Mouse (Mus musculus) intestine, embryonic 14.5 days (tissue): ENCODE measurements at regions not wholly inside any gene's neighbourhood (a gene's known extent, or its start where the extent isn't known, plus 50 kb on each side); places are given as distances from the start of the nearest gene placed in this dataset.

Experiments
- ATAC-seq: fragments of 200-750 bp; cut with Nextera tagmentation; replicated peaks from 2 replicates; pipeline ENCODE4 v1.8.0; 2017; ENCODE audit warnings: low read depth, moderate number of reproducible peaks, moderate TSS enrichment, moderate library complexity; ENCODE audit not compliant: low FRiP score, low TSS enrichment
- DNase-seq: peaks from one replicate; pipeline ENCODE4 v3.0.0-alpha.2; 2018; ENCODE audit warnings: low spot score
- H3K27ac ChIP-seq: fragments of 300-500 bp; sonication (generic); 2 replicates; pipeline ENCODE4 v1.5.1; 2014; ENCODE audit warnings: low read depth, mild to moderate bottlenecking, control low read depth
- H3K27me3 ChIP-seq: fragments of 300-500 bp; sonication (generic); replicated peaks from 2 replicates; pipeline ENCODE4 v1.6.1; 2014; ENCODE audit warnings: low read length, control low read depth; ENCODE audit not compliant: control insufficient read depth, insufficient read depth
- H3K36me3 ChIP-seq: fragments of 300-500 bp; sonication (generic); 2 replicates; pipeline ENCODE4 v1.6.1; 2014; ENCODE audit warnings: low read length, control low read depth; ENCODE audit not compliant: control insufficient read depth, insufficient read depth
- H3K4me1 ChIP-seq: fragments of 300-500 bp; sonication (generic); replicated peaks from 2 replicates; pipeline ENCODE4 v1.6.1; 2014; ENCODE audit warnings: low read length, control low read depth, mixed read lengths; ENCODE audit not compliant: control insufficient read depth, insufficient read depth
- H3K4me2 ChIP-seq: fragments of 300-500 bp; sonication (generic); 2 replicates; pipeline ENCODE4 v1.6.1; 2014; ENCODE audit warnings: low read length
- H3K4me3 ChIP-seq: fragments of 300-500 bp; sonication (generic); 2 replicates; pipeline ENCODE4 v1.5.1; 2014; ENCODE audit warnings: low read depth, low read length, control low read depth, mixed read lengths
- H3K9ac ChIP-seq: fragments of 300-500 bp; sonication (generic); 2 replicates; pipeline ENCODE4 v1.6.1; 2014; ENCODE audit warnings: mild to moderate bottlenecking, low read length
- H3K9me3 ChIP-seq: fragments of 300-500 bp; sonication (generic); 2 replicates; pipeline ENCODE4 v1.6.1; 2016; ENCODE audit warnings: low read length, control low read depth; ENCODE audit not compliant: control insufficient read depth
- WGBS: fragments of 180-500 bp; shearing (Covaris S2); extraction: QIAGEN DNeasy Blood & Tissue Kit; methylation state at CpG from one replicate; pipeline ENCODE4 v1.1.7; 2014; 5-methylcytosine and 5-hydroxymethylcytosine counted together

DNA sequence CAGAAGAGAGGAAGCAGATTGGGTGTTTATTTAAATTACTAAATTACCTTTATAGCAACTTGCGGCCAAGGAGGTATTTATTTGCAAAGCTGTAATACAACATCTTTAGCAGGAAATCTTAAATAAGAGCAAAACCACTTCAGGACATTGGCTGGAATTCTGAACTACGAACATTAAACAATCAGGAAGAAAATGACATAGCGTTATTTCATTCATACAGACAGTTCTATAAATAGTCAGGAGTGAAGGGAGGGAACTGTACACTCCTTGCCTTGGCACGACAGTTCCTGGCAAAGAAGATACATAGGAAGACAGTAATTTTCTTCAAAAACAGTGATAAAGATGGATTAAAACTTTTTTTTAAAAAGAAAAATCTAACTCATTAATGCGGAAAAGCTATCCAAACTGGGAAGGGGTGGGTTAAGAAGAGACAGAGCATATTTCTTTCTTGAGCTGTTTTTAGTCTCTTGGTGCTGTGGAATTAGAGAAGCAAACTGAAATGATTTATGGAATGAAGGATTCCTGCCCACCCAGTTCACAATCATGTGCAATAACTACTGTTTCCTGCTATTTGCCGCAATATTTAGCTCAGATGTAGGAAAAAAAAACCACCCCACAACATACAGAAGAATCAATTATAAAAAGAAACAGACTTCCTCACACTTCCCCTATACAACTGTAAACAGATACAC is 147.9 kb downstream of the Mbl2 start:
- Histone ChIP-seq H3K4me3 (no peak overlapping the region), H3K27me3 (no peaks in the 10 kb centered on the region), H3K27ac (no peak overlapping the region), H3K4me2 (peak overlapping the region; percentile 15; the same call in 1 of the 2 replicates), H3K9ac (no peak overlapping the region), H3K36me3 (no peaks in the 10 kb centered on the region), H3K9me3 (no peaks in the 10 kb centered on the region), H3K4me1 (peaks cover 5% of the 10 kb centered on the region; the same call in 1 of the 2 replicates)
- no peak for DNase-seq
- no peak for ATAC-seq
- 34% methylated on average over 6 of the region's 6 CpGs for WGBS

DNA sequence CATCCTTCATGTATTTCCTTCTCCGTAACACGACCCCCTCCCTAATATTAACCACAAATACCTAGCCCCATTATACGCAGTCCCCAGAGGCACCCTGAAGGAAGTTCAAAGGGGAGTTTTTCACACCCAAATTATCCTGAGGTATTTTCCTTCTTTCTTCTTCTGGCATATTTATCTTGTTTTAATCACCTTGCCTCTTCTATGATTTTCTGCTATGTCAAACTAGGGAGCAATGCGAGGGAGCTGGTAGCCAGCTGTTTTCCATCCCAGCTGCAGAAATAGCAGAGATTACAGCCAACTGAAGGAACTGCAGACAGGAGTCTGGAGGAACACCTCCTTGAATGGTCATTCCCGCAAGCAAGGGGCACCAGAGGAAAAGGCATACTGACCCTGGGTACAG is 155.7 kb downstream of the Dkk1 start:
- H3K9me3 ChIP-seq: no peaks in the 10 kb centered on the region
- 26% methylated on average over 5 of the region's 5 CpGs for WGBS
- H3K36me3 ChIP-seq: no peaks in the 10 kb centered on the region
- H3K4me3 ChIP-seq: no peak overlapping the region
- peaks cover 7% of the 10 kb centered on the region; the same call in 1 of the 2 replicates for H3K4me1 ChIP-seq
- DNase-seq (no peak), ATAC-seq (no peak)
- H3K9ac ChIP-seq: no peak overlapping the region
- no peaks in the 10 kb centered on the region for H3K27me3 ChIP-seq
- H3K27ac ChIP-seq: no peak overlapping the region
- H3K4me2 ChIP-seq: no peak overlapping the region

- H3K9ac ChIP-seq: no peak overlapping the region
- no peak overlapping the region for H3K27ac ChIP-seq
- no peaks in the 10 kb centered on the region for H3K4me1 ChIP-seq
- H3K27me3 ChIP-seq: no peaks in the 10 kb centered on the region
- 83% methylated on average over 6 of the region's 6 CpGs for WGBS
- no peak overlapping the region for H3K4me2 ChIP-seq
- H3K36me3 ChIP-seq: no peaks in the 10 kb centered on the region
- ATAC-seq: no peak
- H3K9me3 ChIP-seq: no peaks in the 10 kb centered on the region
- H3K4me3 ChIP-seq: no peak overlapping the region
- DNase-seq: no peak
Measured at GRCm38 (mm10) chr19:30406943-30407342, 142.5 kb downstream of the Dkk1 start.

GRCm38 (mm10) chr19:30419556-30420280 is 129.7 kb downstream of the Dkk1 start:
- WGBS: 20% methylated on average over 10 of the region's 10 CpGs
- Histone ChIP-seq H3K4me3 (no peak overlapping the region), H3K36me3 (no peaks in the 10 kb centered on the region), H3K9me3 (no peaks in the 10 kb centered on the region), H3K9ac (no peak overlapping the region), H3K27ac (no peak overlapping the region), H3K27me3 (no peaks in the 10 kb centered on the region), H3K4me2 (no peak overlapping the region), H3K4me1 (no peaks in the 10 kb centered on the region; the same call in 1 of the 2 replicates)
- DNase-seq (no peak), ATAC-seq (no peak)

GRCm38 (mm10) chr19:30425627-30426026 is 123.8 kb downstream of the Dkk1 start:
- Histone ChIP-seq H3K27ac (no peak overlapping the region), H3K4me2 (no peak overlapping the region), H3K4me1 (no peaks in the 10 kb centered on the region), H3K4me3 (no peak overlapping the region), H3K9me3 (no peaks in the 10 kb centered on the region), H3K27me3 (no peaks in the 10 kb centered on the region), H3K36me3 (no peaks in the 10 kb centered on the region), H3K9ac (no peak overlapping the region)
- DNase-seq (no peak), ATAC-seq (no peak)
- 80% methylated on average over 2 of the region's 2 CpGs for WGBS

- ATAC-seq: no peak
- no peaks in the 10 kb centered on the region for H3K27me3 ChIP-seq
- H3K4me3 ChIP-seq: no peak overlapping the region
- H3K27ac ChIP-seq: no peak overlapping the region
- 3% methylated on average over 2 of the region's 2 CpGs for WGBS
- no peak for DNase-seq
- H3K36me3 ChIP-seq: no peaks in the 10 kb centered on the region
- H3K4me1 ChIP-seq: no peaks in the 10 kb centered on the region
- no peaks in the 10 kb centered on the region for H3K9me3 ChIP-seq
- H3K4me2 ChIP-seq: no peak overlapping the region
- H3K9ac ChIP-seq: no peak overlapping the region
Measured at GRCm38 (mm10) chr19:30427484-30427883, 122.0 kb downstream of the Dkk1 start.

DNA sequence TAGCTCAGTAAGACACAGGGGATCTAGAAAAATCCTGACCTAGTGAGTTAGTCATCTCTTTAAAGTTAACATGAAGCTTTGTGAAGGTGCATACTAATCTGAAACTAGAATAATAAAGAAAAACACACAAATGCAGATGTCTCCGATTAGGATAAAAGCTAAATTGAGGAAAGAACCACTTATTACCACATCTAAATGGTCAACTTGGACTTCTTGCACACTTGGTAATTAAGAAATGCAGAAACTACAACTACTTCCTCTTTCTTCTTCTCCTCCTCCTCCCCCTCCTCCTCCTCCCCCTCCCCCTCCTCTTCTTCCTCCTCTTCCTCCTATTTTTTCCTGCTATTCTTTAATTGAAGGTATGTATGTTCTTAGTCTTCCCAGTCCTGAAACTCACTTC is 116.3 kb downstream of the Dkk1 start:
- Histone ChIP-seq H3K9me3 (no peaks in the 10 kb centered on the region), H3K27ac (no peak overlapping the region), H3K27me3 (no peaks in the 10 kb centered on the region), H3K4me2 (no peak overlapping the region), H3K9ac (no peak overlapping the region), H3K4me3 (no peak overlapping the region), H3K36me3 (no peaks in the 10 kb centered on the region), H3K4me1 (no peaks in the 10 kb centered on the region)
- 100% methylated on average over 1 of the region's 1 CpGs for WGBS
- DNase-seq: no peak
- no peak for ATAC-seq

GRCm38 (mm10) chr19:30435054-30435738 is 114.3 kb downstream of the Dkk1 start:
- H3K9ac ChIP-seq: no peak overlapping the region
- DNase-seq: no peak
- H3K27me3 ChIP-seq: no peaks in the 10 kb centered on the region
- no peak overlapping the region for H3K4me3 ChIP-seq
- 55% methylated on average over 12 of the region's 12 CpGs for WGBS
- no peaks in the 10 kb centered on the region for H3K9me3 ChIP-seq
- H3K27ac ChIP-seq: no peak overlapping the region
- no peak overlapping the region for H3K4me2 ChIP-seq
- H3K36me3 ChIP-seq: no peaks in the 10 kb centered on the region
- H3K4me1 ChIP-seq: no peaks in the 10 kb centered on the region
- ATAC-seq: no peak
